Mouse (Mus musculus): Measurements from ENCODE around the gene Slc36a2. TPM values are rescaled to one million over a fixed set of nuclear protein-coding genes. Genes with fewer than 3 reads are reported as not detected.

Slc36a2 gene
- polyA plus RNA-seq, 1 experiment from 2014 or later: 2.9 TPM

DNA sequence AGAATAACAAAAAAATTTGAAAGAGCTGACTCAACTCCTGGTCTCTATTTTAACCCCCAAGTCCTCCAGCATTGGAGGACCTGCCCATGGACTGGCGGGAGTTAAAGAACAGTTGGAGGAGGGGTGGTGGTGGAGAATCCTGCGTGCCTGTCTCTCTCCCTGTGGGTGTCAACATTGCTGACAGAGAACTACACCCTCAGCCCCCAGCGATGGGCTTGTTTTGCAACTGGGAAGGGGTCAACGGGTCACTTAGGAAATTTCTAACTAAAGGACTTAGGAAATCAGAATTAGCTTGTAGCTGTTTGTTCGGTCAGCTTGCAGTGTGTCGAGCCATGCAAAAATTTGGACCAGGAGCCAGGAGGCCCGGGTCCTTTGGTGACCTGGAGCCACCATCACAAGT lies 1.8 kb downstream of the Slc36a2 start:
- H3K9me3 ChIP-seq: no peaks in the 10 kb centered on the region
- no peak overlapping the region for H3K4me2 ChIP-seq
- 51% methylated on average over 7 of the region's 7 CpGs for WGBS
- no peak overlapping the region for H3K4me3 ChIP-seq
- H3K36me3 ChIP-seq: no peaks in the 10 kb centered on the region
- peaks cover 19% of the 10 kb centered on the region for H3K4me1 ChIP-seq
- H3K9ac ChIP-seq: no peak overlapping the region
- H3K27ac ChIP-seq (replicated peaks): no peak overlapping the region
- no peak for ATAC-seq (ENCODE audit: extremely low read depth, insufficient number of reproducible peaks, low FRiP score, low TSS enrichment)
- H3K27me3 ChIP-seq (replicated peaks): no peaks in the 10 kb centered on the region

DNA sequence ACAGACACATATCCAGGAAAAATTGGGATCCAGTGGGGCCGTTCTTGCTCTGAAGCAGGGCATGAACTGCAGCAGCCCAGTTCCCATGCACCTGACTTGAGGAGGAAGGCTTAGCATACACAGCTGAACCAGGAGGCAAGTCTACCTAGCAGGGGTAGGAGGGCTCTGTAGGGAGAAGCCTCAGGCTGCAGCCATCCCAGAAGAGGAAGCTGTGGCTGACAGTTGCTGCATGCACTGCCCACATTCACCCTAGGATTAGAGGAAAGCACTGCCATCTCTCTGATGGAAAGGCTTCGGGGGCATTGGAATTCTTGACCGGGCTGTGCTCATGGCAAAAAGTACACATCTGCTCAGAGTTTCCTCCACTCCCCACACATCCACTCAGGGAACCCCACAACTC lies 5.0 kb downstream of the Slc36a2 start:
- H3K27ac ChIP-seq (replicated peaks): no peak overlapping the region
- H3K4me2 ChIP-seq: no peak overlapping the region
- H3K36me3 ChIP-seq: no peaks in the 10 kb centered on the region
- peaks cover 4% of the 10 kb centered on the region; the same call in 1 of the 2 replicates for H3K4me1 ChIP-seq
- no peak overlapping the region for H3K9ac ChIP-seq
- H3K9me3 ChIP-seq: no peaks in the 10 kb centered on the region
- WGBS: 66% methylated on average over 3 of the region's 3 CpGs
- H3K4me3 ChIP-seq: no peak overlapping the region
- no peak for ATAC-seq (ENCODE audit: extremely low read depth, insufficient number of reproducible peaks, low FRiP score, low TSS enrichment)
- H3K27me3 ChIP-seq (replicated peaks): peaks cover 3% of the 10 kb centered on the region

DNA sequence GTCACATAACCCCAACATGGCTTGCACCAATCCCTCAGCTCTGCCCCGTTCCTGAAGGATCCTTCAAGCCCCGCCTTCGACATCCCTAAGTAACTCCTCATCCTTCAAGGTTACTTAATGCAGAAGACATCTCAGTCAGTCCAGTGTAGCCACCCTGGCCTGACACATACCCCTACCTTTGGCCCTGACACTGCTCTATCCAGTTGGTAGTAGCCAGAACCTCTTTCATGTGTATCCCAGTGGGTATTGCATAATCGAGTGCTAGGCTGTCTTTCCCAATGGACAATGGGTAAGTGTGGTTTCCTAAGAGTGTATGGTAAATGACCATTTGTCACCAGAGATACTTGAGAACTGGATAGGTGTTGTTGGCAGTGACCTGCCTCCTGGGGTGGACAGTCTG lies 6.0 kb downstream of the Slc36a2 start:
- H3K4me3 ChIP-seq: no peak overlapping the region
- H3K27me3 ChIP-seq (replicated peaks): peaks cover 10% of the 10 kb centered on the region
- no peaks in the 10 kb centered on the region for H3K9me3 ChIP-seq
- no peak overlapping the region for H3K9ac ChIP-seq
- 80% methylated on average over 4 of the region's 4 CpGs for WGBS
- peaks cover 4% of the 10 kb centered on the region; the same call in 1 of the 2 replicates for H3K4me1 ChIP-seq
- H3K4me2 ChIP-seq: no peak overlapping the region
- no peaks in the 10 kb centered on the region for H3K36me3 ChIP-seq
- no peak for ATAC-seq (ENCODE audit: extremely low read depth, insufficient number of reproducible peaks, low FRiP score, low TSS enrichment)
- H3K27ac ChIP-seq (replicated peaks): no peak overlapping the region

DNA sequence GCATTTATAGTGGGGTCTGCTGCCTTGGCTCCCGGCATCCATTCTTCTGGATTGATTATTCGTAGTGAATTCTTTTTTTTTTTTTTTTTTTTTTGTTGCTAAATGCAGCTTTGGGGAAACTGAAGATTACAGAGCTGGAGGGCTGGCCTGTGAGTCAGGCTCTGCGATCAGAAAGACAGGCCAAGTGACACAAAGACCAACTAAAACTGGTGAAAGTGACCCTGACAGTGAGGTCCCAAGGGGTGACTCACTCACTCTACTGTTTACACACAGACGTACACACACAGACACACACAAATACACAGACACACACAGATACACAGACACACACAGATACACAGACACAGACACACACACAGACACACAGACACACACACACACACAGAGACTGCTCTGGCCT lies 14.4 kb downstream of the Slc36a2 start:
- no peak overlapping the region for H3K4me2 ChIP-seq
- H3K27ac ChIP-seq (replicated peaks): no peak overlapping the region
- no peak overlapping the region for H3K4me3 ChIP-seq
- H3K36me3 ChIP-seq: no peaks in the 10 kb centered on the region
- no peak overlapping the region for H3K9ac ChIP-seq
- no peaks in the 10 kb centered on the region for H3K9me3 ChIP-seq
- peaks cover 17% of the 10 kb centered on the region for H3K27me3 ChIP-seq (replicated peaks)
- WGBS: 63% methylated on average over 4 of the region's 4 CpGs
- no peaks in the 10 kb centered on the region for H3K4me1 ChIP-seq
- ATAC-seq (ENCODE audit: extremely low read depth, insufficient number of reproducible peaks, low FRiP score, low TSS enrichment): no peak

DNA sequence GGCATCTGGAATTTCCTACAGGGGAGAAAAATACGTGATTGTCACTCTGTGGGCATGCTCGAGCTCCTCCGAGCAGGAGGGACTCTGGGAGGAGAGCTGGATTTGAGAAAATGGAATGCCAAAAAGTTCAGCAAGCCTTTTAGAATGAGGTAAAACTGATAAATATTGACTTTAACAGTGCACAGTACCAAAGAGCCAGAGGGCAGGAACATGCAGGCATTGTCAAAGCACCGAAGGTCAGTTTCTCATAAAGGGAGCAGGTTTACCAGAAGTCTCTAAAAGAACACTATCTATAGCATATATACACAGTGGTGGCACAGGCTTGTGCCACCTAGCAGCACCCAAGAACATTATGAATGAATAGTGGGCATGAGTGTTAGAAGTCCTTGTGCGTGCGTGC lies 16.0 kb downstream of the Slc36a2 start:
- H3K9me3 ChIP-seq: no peaks in the 10 kb centered on the region
- 81% methylated on average over 6 of the region's 6 CpGs for WGBS
- no peak overlapping the region for H3K9ac ChIP-seq
- peaks cover 8% of the 10 kb centered on the region; the same call in 1 of the 2 replicates for H3K27me3 ChIP-seq (replicated peaks)
- H3K4me3 ChIP-seq: no peak overlapping the region
- ATAC-seq (ENCODE audit: extremely low read depth, insufficient number of reproducible peaks, low FRiP score, low TSS enrichment): no peak
- no peak overlapping the region for H3K27ac ChIP-seq (replicated peaks)
- H3K36me3 ChIP-seq: no peaks in the 10 kb centered on the region
- no peaks in the 10 kb centered on the region for H3K4me1 ChIP-seq
- no peak overlapping the region for H3K4me2 ChIP-seq

DNA sequence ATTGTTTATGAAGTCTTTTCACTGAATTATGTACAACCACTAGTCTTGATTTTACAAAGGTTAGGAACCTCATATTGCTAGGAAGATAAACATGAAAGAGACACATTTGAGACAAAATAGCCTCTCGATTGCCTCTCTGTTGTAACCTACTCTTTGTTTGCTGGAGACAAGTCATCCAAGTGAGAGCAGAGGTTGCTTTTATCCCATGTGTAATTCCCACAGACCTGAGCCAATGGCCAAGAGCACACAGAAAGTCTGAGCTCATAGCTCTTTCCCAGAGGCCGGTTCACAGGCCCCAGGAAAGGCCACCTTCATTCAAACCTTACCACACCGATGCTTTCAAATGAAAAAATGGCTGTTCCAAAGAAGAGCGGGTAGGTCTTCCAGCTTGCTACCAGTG lies 16.4 kb downstream of the Slc36a2 start:
- WGBS: 78% methylated on average over 4 of the region's 4 CpGs
- Histone ChIP-seq H3K9me3 (no peaks in the 10 kb centered on the region), H3K9ac (no peak overlapping the region), H3K27me3 (replicated peaks) (peaks cover 8% of the 10 kb centered on the region; the same call in 1 of the 2 replicates), H3K4me2 (no peak overlapping the region), H3K27ac (replicated peaks) (no peak overlapping the region), H3K36me3 (no peaks in the 10 kb centered on the region), H3K4me3 (no peak overlapping the region), H3K4me1 (no peaks in the 10 kb centered on the region)
- ATAC-seq (ENCODE audit: extremely low read depth, insufficient number of reproducible peaks, low FRiP score, low TSS enrichment): no peak

DNA sequence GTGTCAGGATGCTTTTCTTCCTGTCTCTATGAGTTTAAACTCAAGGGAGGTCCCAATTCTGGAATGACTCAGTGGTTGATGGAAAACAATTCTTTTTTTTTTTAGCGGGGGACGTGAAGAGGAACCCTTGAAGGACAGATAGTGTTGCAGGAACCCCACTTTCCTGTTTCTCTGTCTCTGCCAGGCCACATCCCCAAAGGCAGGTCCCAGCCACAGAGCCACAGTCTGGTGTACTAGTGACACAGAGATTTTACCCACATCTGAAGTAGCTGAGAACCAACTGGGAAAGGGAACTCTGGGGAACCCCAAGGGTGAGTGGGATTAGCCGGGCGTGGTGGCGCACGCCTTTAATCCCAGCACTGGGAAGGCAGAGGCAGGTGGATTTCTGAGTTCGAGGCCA lies 19.1 kb downstream of the Slc36a2 start:
- no peak overlapping the region for H3K27ac ChIP-seq (replicated peaks)
- no peak overlapping the region for H3K9ac ChIP-seq
- H3K27me3 ChIP-seq (replicated peaks): no peaks in the 10 kb centered on the region
- no peak overlapping the region for H3K4me2 ChIP-seq
- ATAC-seq (ENCODE audit: extremely low read depth, insufficient number of reproducible peaks, low FRiP score, low TSS enrichment): no peak
- H3K36me3 ChIP-seq: no peaks in the 10 kb centered on the region
- H3K9me3 ChIP-seq: no peaks in the 10 kb centered on the region
- no peak overlapping the region for H3K4me3 ChIP-seq
- WGBS: 80% methylated on average over 7 of the region's 7 CpGs
- peaks cover 14% of the 10 kb centered on the region for H3K4me1 ChIP-seq

DNA sequence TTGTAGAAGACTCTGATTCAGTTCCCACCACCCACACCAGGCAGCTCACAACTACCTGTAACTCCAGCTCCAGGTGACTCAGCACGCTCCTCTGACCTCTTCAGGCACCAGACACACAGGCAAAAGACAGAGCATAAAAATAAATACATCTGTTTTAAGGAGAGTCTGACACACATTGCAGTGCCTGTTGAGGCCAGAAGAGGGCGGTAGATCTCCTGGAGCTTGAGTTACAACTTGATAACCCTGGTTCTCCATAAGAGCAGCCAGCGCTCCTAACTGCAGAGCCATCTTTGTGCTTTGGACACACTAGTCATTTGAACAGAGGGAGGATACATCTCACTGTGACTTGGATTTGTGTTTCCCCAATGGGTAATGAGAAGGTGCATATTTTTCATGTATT lies 20.2 kb downstream of the Slc36a2 start:
- no peak overlapping the region for H3K4me3 ChIP-seq
- peaks cover 14% of the 10 kb centered on the region for H3K4me1 ChIP-seq
- no peaks in the 10 kb centered on the region for H3K27me3 ChIP-seq (replicated peaks)
- no peak overlapping the region for H3K27ac ChIP-seq (replicated peaks)
- 39% methylated on average over 3 of the region's 3 CpGs for WGBS
- no peak for ATAC-seq (ENCODE audit: extremely low read depth, insufficient number of reproducible peaks, low FRiP score, low TSS enrichment)
- H3K36me3 ChIP-seq: no peaks in the 10 kb centered on the region
- H3K9ac ChIP-seq: no peak overlapping the region
- H3K9me3 ChIP-seq: no peaks in the 10 kb centered on the region
- no peak overlapping the region for H3K4me2 ChIP-seq

DNA sequence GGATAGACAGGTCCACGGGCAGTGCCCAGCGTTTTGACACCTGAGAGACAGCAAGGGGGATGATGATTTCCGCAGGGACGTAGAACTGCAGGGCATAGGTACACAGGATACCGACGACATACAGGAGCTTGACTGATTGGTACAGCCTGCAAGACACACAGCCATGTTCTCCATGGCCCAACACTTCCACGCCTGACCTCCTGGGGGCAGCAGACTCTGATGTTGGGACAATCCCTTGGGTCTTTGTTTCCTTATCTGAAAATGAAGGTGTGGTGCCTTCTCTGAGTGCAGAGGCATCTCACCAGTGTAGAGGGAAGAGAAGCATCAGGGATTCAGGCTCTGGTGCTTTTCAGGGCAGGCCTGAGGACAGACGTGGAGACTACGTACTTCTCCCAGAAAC lies 22.2 kb downstream of the Slc36a2 start:
- H3K9me3 ChIP-seq: no peaks in the 10 kb centered on the region
- H3K4me2 ChIP-seq: no peak overlapping the region
- H3K4me3 ChIP-seq: no peak overlapping the region
- peaks cover 14% of the 10 kb centered on the region for H3K4me1 ChIP-seq
- no peak overlapping the region for H3K27ac ChIP-seq (replicated peaks)
- WGBS: 44% methylated on average over 9 of the region's 9 CpGs
- H3K36me3 ChIP-seq: no peaks in the 10 kb centered on the region
- no peak for ATAC-seq (ENCODE audit: extremely low read depth, insufficient number of reproducible peaks, low FRiP score, low TSS enrichment)
- no peaks in the 10 kb centered on the region for H3K27me3 ChIP-seq (replicated peaks)
- H3K9ac ChIP-seq: no peak overlapping the region

DNA sequence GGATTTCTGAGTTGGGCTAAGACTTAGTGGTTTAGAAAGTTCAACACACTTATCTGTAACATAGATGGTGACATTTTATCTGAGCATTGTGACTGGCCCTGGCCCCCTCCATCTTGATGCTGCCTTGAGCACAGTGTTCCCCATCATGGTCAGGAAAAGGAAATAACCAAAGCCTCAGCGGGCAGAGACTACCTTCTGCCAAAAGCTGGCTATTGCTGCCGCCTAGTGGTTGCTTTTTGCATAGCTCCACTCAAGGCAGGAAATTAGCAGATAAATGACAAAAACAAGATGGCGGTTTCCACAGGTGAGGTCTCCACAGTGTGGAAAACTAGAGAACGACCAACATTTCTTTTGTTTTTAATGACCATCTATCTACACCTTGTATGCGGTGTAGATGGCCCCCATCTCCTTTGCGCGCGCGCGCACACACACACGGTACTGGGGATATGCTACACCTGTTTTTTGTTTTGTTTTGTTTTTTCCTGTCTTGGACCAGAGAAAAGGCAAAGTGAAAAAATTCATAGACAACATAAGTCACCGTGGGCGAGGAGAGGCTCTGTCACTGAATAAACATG lies 26.0 kb downstream of the Slc36a2 start:
- no peak for ATAC-seq (ENCODE audit: extremely low read depth, insufficient number of reproducible peaks, low FRiP score, low TSS enrichment)
- Histone ChIP-seq H3K9ac (no peak overlapping the region), H3K4me2 (no peak overlapping the region), H3K4me1 (peaks cover 14% of the 10 kb centered on the region), H3K9me3 (no peaks in the 10 kb centered on the region), H3K36me3 (no peaks in the 10 kb centered on the region), H3K27ac (replicated peaks) (no peak overlapping the region), H3K4me3 (no peak overlapping the region), H3K27me3 (replicated peaks) (no peaks in the 10 kb centered on the region)
- WGBS: 46% methylated on average over 13 of the region's 13 CpGs

DNA sequence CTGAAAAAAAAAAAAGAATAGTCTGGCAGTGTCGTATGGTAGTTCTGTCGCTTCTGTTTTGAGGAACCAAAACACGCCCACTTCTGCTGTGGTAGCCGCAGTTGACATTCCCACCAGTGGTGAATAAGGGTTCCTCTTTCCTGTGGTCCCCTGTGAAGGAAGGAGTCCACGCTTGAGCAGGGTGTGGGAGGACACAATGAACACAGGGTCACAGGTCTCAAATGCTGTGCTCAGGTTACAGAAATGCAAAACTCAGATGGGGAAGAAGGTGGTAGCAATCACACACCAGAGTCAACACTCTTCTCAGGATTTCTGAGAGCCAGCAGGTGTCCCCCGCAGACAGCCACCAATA lies 29.8 kb downstream of the Slc36a2 start:
- H3K4me2 ChIP-seq: no peak overlapping the region
- H3K9me3 ChIP-seq: no peaks in the 10 kb centered on the region
- no peak overlapping the region for H3K27ac ChIP-seq (replicated peaks)
- no peak for ATAC-seq (ENCODE audit: extremely low read depth, insufficient number of reproducible peaks, low FRiP score, low TSS enrichment)
- no peaks in the 10 kb centered on the region for H3K27me3 ChIP-seq (replicated peaks)
- 77% methylated on average over 6 of the region's 6 CpGs for WGBS
- no peaks in the 10 kb centered on the region for H3K36me3 ChIP-seq
- no peaks in the 10 kb centered on the region for H3K4me1 ChIP-seq
- H3K9ac ChIP-seq: no peak overlapping the region
- no peak overlapping the region for H3K4me3 ChIP-seq

DNA sequence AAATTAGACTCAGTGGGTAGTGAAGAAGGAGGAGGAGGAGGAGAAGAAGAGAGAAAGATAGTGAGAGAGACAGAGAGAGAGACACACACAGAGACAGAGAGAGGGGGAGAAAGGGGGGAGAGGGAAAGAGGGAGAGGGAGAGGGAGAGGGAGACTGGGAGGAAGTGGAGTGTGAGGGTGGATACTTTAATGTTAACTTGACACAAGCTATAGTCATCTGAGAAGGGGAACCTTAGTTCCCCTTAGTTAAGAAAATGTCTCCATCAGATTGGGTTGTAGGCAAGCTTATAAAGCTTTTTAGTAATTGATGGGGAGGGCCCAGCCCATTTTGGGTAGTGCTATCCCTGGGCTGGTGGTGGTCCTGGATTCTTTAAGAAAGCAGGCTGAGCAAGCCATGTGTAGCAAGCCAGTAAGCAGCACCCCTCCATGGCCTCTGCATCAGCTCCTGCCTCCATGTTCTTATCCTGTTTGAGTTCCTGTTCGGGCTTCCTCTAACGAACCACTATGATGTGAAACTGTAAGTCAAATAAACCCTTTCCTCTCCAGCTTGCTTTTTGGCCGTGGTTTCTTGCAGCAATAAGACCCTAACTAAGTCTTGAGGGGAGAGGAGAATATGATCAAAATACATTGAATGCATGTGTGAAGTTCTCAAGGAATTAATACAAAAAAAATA lies 30.3 kb downstream of the Slc36a2 start:
- Histone ChIP-seq H3K27ac (replicated peaks) (no peak overlapping the region), H3K4me2 (no peak overlapping the region), H3K4me1 (no peaks in the 10 kb centered on the region), H3K4me3 (no peak overlapping the region), H3K36me3 (no peaks in the 10 kb centered on the region), H3K27me3 (replicated peaks) (no peaks in the 10 kb centered on the region), H3K9me3 (no peaks in the 10 kb centered on the region), H3K9ac (no peak overlapping the region)
- ATAC-seq (ENCODE audit: extremely low read depth, insufficient number of reproducible peaks, low FRiP score, low TSS enrichment): no peak
- WGBS: 44% methylated on average over 3 of the region's 3 CpGs

All from heart, embryonic 13.5 days (tissue).